Mouse (Mus musculus): ENCODE measurements around the gene Slk. TPM values are rescaled to one million over a fixed set of nuclear protein-coding genes. Genes with fewer than 3 reads are reported as not detected.

The Slk gene
- polyA plus RNA-seq, 1 experiment = 6.1 TPM

DNA sequence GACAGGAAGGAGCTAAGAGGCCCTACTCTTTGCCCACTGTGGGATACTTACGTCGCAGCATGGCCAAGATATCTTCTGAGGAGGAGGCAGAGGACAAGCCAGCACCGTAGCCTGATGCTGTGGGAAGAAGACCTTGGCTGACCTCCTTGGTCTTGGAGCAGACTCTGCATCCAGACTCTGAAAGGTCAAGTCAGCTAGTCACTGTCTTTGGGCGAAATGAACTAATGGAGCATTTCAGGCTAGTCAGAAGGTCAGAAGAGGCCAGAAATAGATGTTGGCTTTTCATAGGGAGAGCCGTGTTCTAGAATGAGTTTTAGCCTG is 71.6 kb downstream of the Slk start:
- Histone ChIP-seq H3K4me1 (ENCODE audit: control insufficient read depth, insufficient read depth, low read length) (no peaks in the 10 kb centered on the region), H3K4me3 (ENCODE audit: control insufficient read depth, low read depth, low read length) (no peak overlapping the region), H3K27me3 (ENCODE audit: control insufficient read depth, insufficient read depth, low read length) (no peaks in the 10 kb centered on the region), H3K36me3 (ENCODE audit: control insufficient read depth, insufficient read depth, low read length) (no peaks in the 10 kb centered on the region), H3K27ac (ENCODE audit: control insufficient read depth, insufficient read depth, low read depth, low read length) (no peak overlapping the region)
- TF ChIP-seq POLR2A (IDR thresholded peaks at IDR 0.05; ENCODE audit: control insufficient read depth, low read depth, low read length) (no peak), CTCF (IDR thresholded peaks at IDR 0.05; ENCODE audit: control insufficient read depth, insufficient read depth, insufficient replicate concordance, low read depth, low read length) (no peak)

DNA sequence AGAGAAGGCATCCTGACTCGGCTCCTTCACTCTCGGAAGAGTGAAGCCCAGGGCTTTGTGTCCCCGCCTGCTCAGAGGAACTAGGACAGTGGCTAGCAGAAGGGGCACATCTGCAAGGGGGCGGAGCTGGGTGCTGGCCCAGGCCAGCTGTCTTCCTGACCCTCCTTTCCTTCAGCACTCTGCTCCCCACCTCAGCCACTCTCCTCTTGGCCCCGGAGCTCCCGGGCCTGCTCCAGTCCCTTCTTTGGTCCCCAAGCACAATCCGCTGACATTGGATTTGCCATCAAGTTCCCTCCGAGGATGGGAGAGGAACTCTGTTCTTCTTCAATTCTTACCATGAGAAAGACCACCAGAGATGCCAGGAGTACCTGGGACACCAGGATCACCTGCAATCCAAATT is 72.8 kb downstream of the Slk start:
- Histone ChIP-seq H3K27ac (ENCODE audit: control insufficient read depth, insufficient read depth, low read depth, low read length) (no peak overlapping the region), H3K4me3 (ENCODE audit: control insufficient read depth, low read depth, low read length) (no peak overlapping the region), H3K27me3 (ENCODE audit: control insufficient read depth, insufficient read depth, low read length) (no peaks in the 10 kb centered on the region), H3K36me3 (ENCODE audit: control insufficient read depth, insufficient read depth, low read length) (no peaks in the 10 kb centered on the region), H3K4me1 (ENCODE audit: control insufficient read depth, insufficient read depth, low read length) (no peaks in the 10 kb centered on the region)
- TF ChIP-seq CTCF (IDR thresholded peaks at IDR 0.05; ENCODE audit: control insufficient read depth, insufficient read depth, insufficient replicate concordance, low read depth, low read length) (no peak), POLR2A (IDR thresholded peaks at IDR 0.05; ENCODE audit: control insufficient read depth, low read depth, low read length) (no peak)

DNA sequence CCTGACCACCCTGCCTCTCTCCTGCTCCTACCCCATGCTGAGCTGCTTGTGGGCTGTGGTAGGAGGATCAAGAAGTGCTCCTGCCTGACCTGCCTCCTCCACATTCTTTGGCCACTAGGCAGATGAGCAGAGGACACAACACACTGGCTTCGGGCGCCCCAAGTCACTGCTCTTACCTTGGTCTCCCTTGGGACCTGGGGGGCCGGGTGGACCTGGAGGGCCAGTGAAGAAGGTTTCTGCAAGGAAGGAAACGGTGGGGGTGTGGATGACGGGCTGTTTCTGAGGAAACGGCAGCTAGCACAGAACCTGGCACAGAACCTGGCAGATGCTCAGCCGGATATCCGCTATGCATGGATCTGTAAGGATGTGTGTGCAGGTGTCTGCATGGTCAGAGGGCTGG is 73.7 kb downstream of the Slk start:
- TF ChIP-seq CTCF (IDR thresholded peaks at IDR 0.05; ENCODE audit: control insufficient read depth, insufficient read depth, insufficient replicate concordance, low read depth, low read length) (no peak), POLR2A (IDR thresholded peaks at IDR 0.05; ENCODE audit: control insufficient read depth, low read depth, low read length) (no peak)
- Histone ChIP-seq H3K4me1 (ENCODE audit: control insufficient read depth, insufficient read depth, low read length) (no peaks in the 10 kb centered on the region), H3K27ac (ENCODE audit: control insufficient read depth, insufficient read depth, low read depth, low read length) (no peak overlapping the region), H3K27me3 (ENCODE audit: control insufficient read depth, insufficient read depth, low read length) (no peaks in the 10 kb centered on the region), H3K36me3 (ENCODE audit: control insufficient read depth, insufficient read depth, low read length) (no peaks in the 10 kb centered on the region), H3K4me3 (ENCODE audit: control insufficient read depth, low read depth, low read length) (no peak overlapping the region)

DNA sequence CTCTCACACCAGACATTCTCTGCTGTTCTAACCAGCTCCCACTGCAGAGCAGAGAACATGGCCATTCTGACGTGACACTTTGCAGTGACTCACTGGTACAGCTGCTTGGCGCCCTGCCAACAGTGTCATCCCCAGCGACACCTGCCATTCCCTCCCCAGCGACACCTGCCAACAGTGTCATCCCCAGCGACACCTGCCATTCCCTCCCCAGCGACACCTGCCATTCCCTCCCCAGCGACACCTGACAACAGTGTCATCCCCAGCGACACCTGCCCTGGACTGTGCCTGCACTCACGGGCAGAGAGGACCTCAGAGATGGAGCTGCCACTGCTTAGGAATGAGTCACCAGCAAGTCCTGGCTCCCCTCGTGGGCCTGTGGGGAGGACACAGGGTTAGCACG is 75.4 kb downstream of the Slk start:
- TF ChIP-seq CTCF (IDR thresholded peaks at IDR 0.05; ENCODE audit: control insufficient read depth, insufficient read depth, insufficient replicate concordance, low read depth, low read length) = no peak
- no peak for TF ChIP-seq POLR2A (IDR thresholded peaks at IDR 0.05; ENCODE audit: control insufficient read depth, low read depth, low read length)
- H3K4me1 ChIP-seq (ENCODE audit: control insufficient read depth, insufficient read depth, low read length) = no peaks in the 10 kb centered on the region
- no peaks in the 10 kb centered on the region for H3K27me3 ChIP-seq (ENCODE audit: control insufficient read depth, insufficient read depth, low read length)
- H3K4me3 ChIP-seq (ENCODE audit: control insufficient read depth, low read depth, low read length) = no peak overlapping the region
- no peak overlapping the region for H3K27ac ChIP-seq (ENCODE audit: control insufficient read depth, insufficient read depth, low read depth, low read length)
- no peaks in the 10 kb centered on the region for H3K36me3 ChIP-seq (ENCODE audit: control insufficient read depth, insufficient read depth, low read length)

DNA sequence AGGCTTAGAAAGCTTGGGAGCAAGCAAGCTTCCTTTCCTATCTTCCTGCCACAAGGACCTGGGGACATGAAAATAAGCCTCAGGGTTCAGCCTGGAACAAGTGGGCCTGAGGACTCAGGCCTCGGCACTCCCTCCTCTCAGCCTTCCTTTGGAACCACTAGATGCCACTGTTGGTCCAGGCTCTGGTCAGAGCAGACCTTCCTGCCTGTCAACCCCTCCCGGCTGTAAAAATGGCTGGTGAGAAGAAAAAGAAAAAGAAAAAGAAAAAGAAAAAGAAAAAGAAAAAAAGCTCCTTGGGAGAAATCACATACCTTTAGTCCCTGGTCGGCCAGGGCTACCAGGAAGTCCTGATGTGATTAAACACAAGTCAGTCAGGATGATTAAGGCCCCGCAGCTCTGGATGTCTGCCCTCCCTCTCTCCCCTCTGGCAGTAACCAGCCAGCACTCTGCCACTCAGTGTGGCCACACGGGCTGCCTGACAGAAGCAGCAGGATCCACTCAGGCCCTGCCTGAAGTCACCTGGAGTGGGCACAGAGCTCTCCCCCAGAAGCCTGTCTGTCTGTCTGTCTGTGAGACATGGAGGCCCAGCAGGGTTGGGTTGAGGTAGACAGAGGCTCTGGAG is 79.5 kb downstream of the Slk start:
- Histone ChIP-seq H3K27me3 (ENCODE audit: control insufficient read depth, insufficient read depth, low read length) (no peaks in the 10 kb centered on the region), H3K4me3 (ENCODE audit: control insufficient read depth, low read depth, low read length) (no peak overlapping the region), H3K27ac (ENCODE audit: control insufficient read depth, insufficient read depth, low read depth, low read length) (no peak overlapping the region), H3K4me1 (ENCODE audit: control insufficient read depth, insufficient read depth, low read length) (no peaks in the 10 kb centered on the region), H3K36me3 (ENCODE audit: control insufficient read depth, insufficient read depth, low read length) (no peaks in the 10 kb centered on the region)
- TF ChIP-seq CTCF (IDR thresholded peaks at IDR 0.05; ENCODE audit: control insufficient read depth, insufficient read depth, insufficient replicate concordance, low read depth, low read length) (peak; percentile 63; the same call in 1 of the 2 replicates), POLR2A (IDR thresholded peaks at IDR 0.05; ENCODE audit: control insufficient read depth, low read depth, low read length) (no peak)

DNA sequence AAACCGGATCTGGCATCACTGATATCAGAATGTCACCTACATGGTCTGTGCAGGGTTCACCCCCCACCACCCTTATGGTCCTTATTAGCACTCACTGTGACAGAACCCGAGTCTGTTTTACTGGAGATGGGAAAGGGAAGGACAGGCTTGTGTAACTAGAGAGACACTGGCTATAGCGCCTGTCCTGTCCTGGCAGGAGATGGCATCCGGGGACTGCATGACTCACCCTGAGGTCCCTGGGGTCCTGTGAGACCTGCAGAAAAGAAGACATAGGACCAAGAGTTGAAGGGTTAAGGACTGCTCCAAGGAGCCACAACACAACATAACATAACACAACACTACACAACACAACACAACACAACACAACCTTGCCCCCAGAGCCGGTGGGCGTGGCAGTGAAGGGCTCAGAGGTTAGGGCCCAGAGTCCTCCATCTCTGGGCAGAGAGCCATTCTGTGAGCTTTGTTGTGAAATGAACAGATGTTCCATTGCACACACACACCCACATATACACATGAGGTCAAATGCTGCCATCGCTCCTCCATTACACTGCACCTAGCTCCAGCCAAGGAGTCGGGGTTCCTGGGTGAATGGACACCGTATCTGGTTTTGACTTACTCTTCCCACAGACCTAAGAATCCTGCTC is 80.4 kb downstream of the Slk start:
- no peak overlapping the region for H3K27ac ChIP-seq (ENCODE audit: control insufficient read depth, insufficient read depth, low read depth, low read length)

DNA sequence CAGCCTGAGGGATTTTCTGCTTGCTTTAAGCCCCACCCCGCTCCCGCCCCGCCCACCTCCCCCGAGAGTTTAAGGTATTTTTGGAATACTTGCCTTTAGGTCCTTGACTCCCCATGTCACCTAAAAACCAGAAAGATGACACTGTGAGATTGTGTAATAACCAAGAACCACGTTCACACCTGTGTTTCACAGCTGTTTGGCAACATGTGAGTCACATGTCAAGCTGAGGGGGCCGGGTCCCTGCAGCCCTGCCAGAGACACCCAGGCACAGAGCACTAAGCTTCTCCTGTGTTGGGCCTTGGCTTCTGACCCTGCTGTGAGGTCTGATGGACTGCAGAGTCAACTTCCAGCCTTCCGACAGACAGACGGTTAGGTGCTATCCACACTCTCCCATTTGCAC is 88.1 kb downstream of the Slk start:
- Histone ChIP-seq H3K27ac (ENCODE audit: control insufficient read depth, insufficient read depth, low read depth, low read length) (no peak overlapping the region), H3K27me3 (ENCODE audit: control insufficient read depth, insufficient read depth, low read length) (no peaks in the 10 kb centered on the region), H3K36me3 (ENCODE audit: control insufficient read depth, insufficient read depth, low read length) (no peaks in the 10 kb centered on the region), H3K4me1 (ENCODE audit: control insufficient read depth, insufficient read depth, low read length) (peaks cover 7% of the 10 kb centered on the region), H3K4me3 (ENCODE audit: control insufficient read depth, low read depth, low read length) (no peak overlapping the region)
- no peak for TF ChIP-seq POLR2A (IDR thresholded peaks at IDR 0.05; ENCODE audit: control insufficient read depth, low read depth, low read length)
- no peak for TF ChIP-seq CTCF (IDR thresholded peaks at IDR 0.05; ENCODE audit: control insufficient read depth, insufficient read depth, insufficient replicate concordance, low read depth, low read length)

More for the DNA sequence above, 80.4 kb downstream of the Slk start:
- Histone ChIP-seq H3K36me3 (ENCODE audit: control insufficient read depth, insufficient read depth, low read length) (no peaks in the 10 kb centered on the region), H3K4me1 (ENCODE audit: control insufficient read depth, insufficient read depth, low read length) (no peaks in the 10 kb centered on the region), H3K27me3 (ENCODE audit: control insufficient read depth, insufficient read depth, low read length) (no peaks in the 10 kb centered on the region), H3K4me3 (ENCODE audit: control insufficient read depth, low read depth, low read length) (no peak overlapping the region)
- TF ChIP-seq POLR2A (IDR thresholded peaks at IDR 0.05; ENCODE audit: control insufficient read depth, low read depth, low read length) (no peak), CTCF (IDR thresholded peaks at IDR 0.05; ENCODE audit: control insufficient read depth, insufficient read depth, insufficient replicate concordance, low read depth, low read length) (no peak)

Measured in testis, adult 2 months (tissue).